Mouse (Mus musculus) heart, embryonic 16.5 days (tissue): Measurements from ENCODE around the gene Ptrhd1. TPM values are rescaled to one million over a fixed set of nuclear protein-coding genes. Genes with fewer than 3 reads are reported as not detected.

Experiments used
- ATAC-seq: fragments of 200-750 bp; cut with Nextera tagmentation; replicated peaks from 2 replicates; pipeline ENCODE4 v1.8.0; 2017; ENCODE audit warnings: moderate number of reproducible peaks; ENCODE audit not compliant: insufficient read depth, low FRiP score; ENCODE audit errors: extremely low read depth
- H3K27ac ChIP-seq: fragments of 300-500 bp; sonication (generic); 2 replicates; pipeline ENCODE4 v1.5.1; 2014; ENCODE audit warnings: mild to moderate bottlenecking, low read length, control low read depth, moderate library complexity
- H3K27me3 ChIP-seq: fragments of 300-500 bp; sonication (generic); 2 replicates; pipeline ENCODE4 v1.6.1; 2014; ENCODE audit warnings: low read length, mixed read lengths; ENCODE audit not compliant: control insufficient read depth, insufficient read depth
- H3K36me3 ChIP-seq: fragments of 300-500 bp; sonication (generic); 2 replicates; pipeline ENCODE4 v1.6.1; 2014; ENCODE audit not compliant: control insufficient read depth, insufficient read depth
- H3K4me1 ChIP-seq: fragments of 300-500 bp; sonication (generic); 2 replicates; pipeline ENCODE4 v1.6.1; 2014; ENCODE audit warnings: low read length, mixed read lengths; ENCODE audit not compliant: control insufficient read depth, insufficient read depth
- H3K4me2 ChIP-seq: fragments of 300-500 bp; sonication (generic); 2 replicates; pipeline ENCODE4 v1.6.1; 2014; ENCODE audit warnings: low read depth, mild to moderate bottlenecking, control low read depth, low read length
- H3K4me3 ChIP-seq: fragments of 300-500 bp; sonication (generic); 2 replicates; pipeline ENCODE4 v1.5.1; 2014; ENCODE audit warnings: mild to moderate bottlenecking, control low read depth, low read length
- H3K9ac ChIP-seq: fragments of 300-500 bp; sonication (generic); 2 replicates; pipeline ENCODE4 v1.6.1; 2014; ENCODE audit warnings: low read length, control low read depth
- H3K9me3 ChIP-seq: fragments of 300-500 bp; sonication (generic); replicated peaks from 2 replicates; pipeline ENCODE4 v1.6.1; 2016; ENCODE audit warnings: low read length; ENCODE audit not compliant: control insufficient read depth
- WGBS: fragments of 180-500 bp; shearing (Covaris S2); extraction: QIAGEN DNeasy Blood & Tissue Kit; methylation state at CpG from one replicate; pipeline ENCODE4 v1.1.7; 2014; 5-methylcytosine and 5-hydroxymethylcytosine counted together
- polyA plus RNA-seq: library from polyadenylated mRNA; unstranded; fragments of >200 nt; fragmentation: Nextera tagmentation; extraction: Ambion mirVana; gene quantifications from 2 replicates; pipeline ENCODE4 v1.2.1, GENCODE M21; 2015

Gene Ptrhd1
- polyA plus RNA-seq, 1 experiment from 2014 or later, result 6.5 TPM

GRCm38 (mm10) chr12:4278978-4279755 lies 45.3 kb downstream of the Ptrhd1 start:
- WGBS, result 89% methylated on average over 3 of the region's 3 CpGs

DNA sequence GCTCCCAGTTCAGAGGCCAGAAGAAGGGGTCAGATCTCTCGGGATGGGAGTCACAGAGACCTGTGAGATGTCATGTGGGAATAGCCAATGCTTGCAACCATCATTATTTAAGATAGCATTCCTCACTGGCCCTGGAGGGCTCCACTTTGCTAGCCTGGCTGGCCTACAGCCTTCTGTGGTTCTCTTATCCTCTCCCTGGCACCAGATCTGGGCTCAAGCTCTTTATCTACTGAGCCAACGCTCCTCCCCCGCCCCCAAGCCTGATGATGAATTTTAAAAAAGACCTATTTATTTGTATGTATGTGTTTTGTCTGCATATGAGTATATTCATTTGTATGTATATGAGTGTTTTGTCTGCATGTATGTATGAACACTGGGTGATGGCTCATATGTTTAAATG lies 46.1 kb downstream of the Ptrhd1 start:
- Histone ChIP-seq H3K4me2 (no peak overlapping the region), H3K4me1 (peaks cover 5% of the 10 kb centered on the region), H3K9ac (no peak overlapping the region), H3K27ac (no peak overlapping the region), H3K36me3 (no peaks in the 10 kb centered on the region), H3K9me3 (no peaks in the 10 kb centered on the region), H3K4me3 (no peak overlapping the region), H3K27me3 (no peaks in the 10 kb centered on the region)
- 83% methylated on average over 3 of the region's 3 CpGs for WGBS
- ATAC-seq, result no peak

More at GRCm38 (mm10) chr12:4278978-4279755, 45.3 kb downstream of the Ptrhd1 start:
- Histone ChIP-seq H3K27me3 (no peaks in the 10 kb centered on the region), H3K4me1 (peaks cover 5% of the 10 kb centered on the region), H3K9ac (no peak overlapping the region), H3K9me3 (no peaks in the 10 kb centered on the region), H3K4me2 (no peak overlapping the region), H3K36me3 (peaks cover 4% of the 10 kb centered on the region), H3K27ac (no peak overlapping the region), H3K4me3 (no peak overlapping the region)
- no peak for ATAC-seq

GRCm38 (mm10) chr12:4285186-4285585 lies 51.4 kb downstream of the Ptrhd1 start:
- no peaks in the 10 kb centered on the region for H3K4me1 ChIP-seq
- WGBS, result 34% methylated on average over 3 of the region's 3 CpGs
- H3K4me3 ChIP-seq, result no peak overlapping the region
- no peaks in the 10 kb centered on the region for H3K27me3 ChIP-seq
- H3K27ac ChIP-seq, result no peak overlapping the region
- H3K4me2 ChIP-seq, result no peak overlapping the region
- no peak overlapping the region for H3K9ac ChIP-seq
- H3K36me3 ChIP-seq, result no peaks in the 10 kb centered on the region; the same call in 1 of the 2 replicates
- H3K9me3 ChIP-seq, result no peaks in the 10 kb centered on the region
- ATAC-seq, result no peak

Other genes with a start within 250 kb of the Ptrhd1 start
- gene Efr3b, start 195.1 kb upstream of the Ptrhd1 start, polyA plus RNA-seq, result 4.6 and 5.4 TPM in 2 replicates
- gene Dnajc27, start 151.4 kb upstream of the Ptrhd1 start, polyA plus RNA-seq, result 8.0 and 8.1 TPM in 2 replicates
- gene Adcy3, start 100.9 kb upstream of the Ptrhd1 start, polyA plus RNA-seq, result 4.4 and 5.0 TPM in 2 replicates
- 7.9 and 9.8 TPM in 2 replicates for gene Cenpo, start 267 bp downstream of the Ptrhd1 start, polyA plus RNA-seq
- 6.0 and 6.2 TPM in 2 replicates for gene Ncoa1, start 243.2 kb downstream of the Ptrhd1 start, polyA plus RNA-seq